Mouse (Mus musculus): ENCODE results near the gene Rnf145. TPM values are rescaled to one million over a fixed set of nuclear protein-coding genes. Genes with fewer than 3 reads are reported as not detected.

Rnf145 gene
- polyA plus RNA-seq, 1 experiment: 193 TPM

DNA sequence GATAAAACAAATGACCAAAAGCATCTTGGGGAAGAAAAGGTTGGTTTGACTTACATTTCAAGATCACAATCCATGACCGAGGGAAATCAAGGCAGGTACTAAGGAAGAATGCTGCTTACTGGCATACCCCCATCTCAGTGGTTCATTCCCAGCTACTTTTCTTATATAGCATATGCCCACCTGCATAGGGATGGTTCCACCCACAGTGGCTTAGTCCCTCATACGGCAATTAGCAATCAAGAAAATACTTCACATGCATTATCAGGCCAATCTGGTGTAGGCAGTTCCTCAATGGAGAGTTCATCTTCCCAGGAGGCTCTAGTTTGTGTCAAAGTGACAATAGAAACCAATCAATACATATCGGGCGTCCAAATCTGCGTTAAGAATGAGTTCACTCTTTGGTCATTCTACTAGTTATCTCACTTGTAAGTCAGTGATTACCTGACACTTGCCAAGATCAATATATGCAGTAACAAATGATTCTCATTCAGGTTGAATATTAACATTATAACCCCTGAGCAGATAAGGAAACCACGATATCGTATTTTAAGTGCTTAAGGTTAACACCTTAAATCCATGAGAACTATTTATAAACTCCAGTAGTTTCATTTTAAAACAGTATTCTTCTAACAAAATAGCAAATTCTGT lies 33.6 kb upstream of the Rnf145 start:
- 85% methylated on average over 7 of the region's 7 CpGs for WGBS
- no peak overlapping the region for H3K4me3 ChIP-seq (ENCODE audit: insufficient read depth, low read depth, low read length)

DNA sequence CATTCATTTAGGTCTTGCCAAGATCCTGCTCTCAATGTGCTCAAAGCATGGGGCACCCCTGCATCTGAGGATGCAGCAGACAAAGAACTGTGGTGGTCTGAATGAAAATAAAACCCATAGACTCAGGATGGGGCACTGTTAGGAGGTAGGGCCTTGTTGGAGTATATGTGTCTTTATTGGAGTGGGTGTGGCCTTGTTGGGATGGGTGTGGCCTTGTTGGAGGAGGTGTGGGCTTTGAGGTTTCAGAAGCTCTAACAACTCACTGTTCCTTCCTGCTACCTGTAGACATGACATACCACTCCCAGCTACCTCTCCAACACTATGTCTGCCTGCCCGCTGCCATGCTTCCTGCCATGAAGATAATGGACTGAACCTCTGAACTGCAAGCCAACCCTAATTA lies 29.6 kb upstream of the Rnf145 start:
- Histone ChIP-seq H3K4me1 (ENCODE audit: control insufficient read depth, insufficient read depth, low read length) (0 out of 2 replicates have a peak, but pooled peaks cover 2% of the 10 kb centered on the region), H3K27ac (ENCODE audit: insufficient read depth, low read depth, low read length) (no peak overlapping the region), H3K4me3 (ENCODE audit: insufficient read depth, low read depth, low read length) (no peak overlapping the region)
- WGBS: 95% methylated on average over 1 of the region's 1 CpGs
- TF ChIP-seq POLR2A (IDR thresholded peaks at IDR 0.05; ENCODE audit: insufficient read depth, low read depth, low read length): no peak
- TF ChIP-seq CTCF (IDR thresholded peaks at IDR 0.05; ENCODE audit: insufficient read depth, low read depth, low read length): no peak

More for the DNA sequence above, 33.6 kb upstream of the Rnf145 start:
- Histone ChIP-seq H3K27ac (ENCODE audit: insufficient read depth, low read depth, low read length) (no peak overlapping the region), H3K4me1 (ENCODE audit: control insufficient read depth, insufficient read depth, low read length) (0 out of 2 replicates have a peak, but pooled peaks cover 2% of the 10 kb centered on the region)
- TF ChIP-seq POLR2A (IDR thresholded peaks at IDR 0.05; ENCODE audit: insufficient read depth, low read depth, low read length) (no peak), CTCF (IDR thresholded peaks at IDR 0.05; ENCODE audit: insufficient read depth, low read depth, low read length) (no peak)

DNA sequence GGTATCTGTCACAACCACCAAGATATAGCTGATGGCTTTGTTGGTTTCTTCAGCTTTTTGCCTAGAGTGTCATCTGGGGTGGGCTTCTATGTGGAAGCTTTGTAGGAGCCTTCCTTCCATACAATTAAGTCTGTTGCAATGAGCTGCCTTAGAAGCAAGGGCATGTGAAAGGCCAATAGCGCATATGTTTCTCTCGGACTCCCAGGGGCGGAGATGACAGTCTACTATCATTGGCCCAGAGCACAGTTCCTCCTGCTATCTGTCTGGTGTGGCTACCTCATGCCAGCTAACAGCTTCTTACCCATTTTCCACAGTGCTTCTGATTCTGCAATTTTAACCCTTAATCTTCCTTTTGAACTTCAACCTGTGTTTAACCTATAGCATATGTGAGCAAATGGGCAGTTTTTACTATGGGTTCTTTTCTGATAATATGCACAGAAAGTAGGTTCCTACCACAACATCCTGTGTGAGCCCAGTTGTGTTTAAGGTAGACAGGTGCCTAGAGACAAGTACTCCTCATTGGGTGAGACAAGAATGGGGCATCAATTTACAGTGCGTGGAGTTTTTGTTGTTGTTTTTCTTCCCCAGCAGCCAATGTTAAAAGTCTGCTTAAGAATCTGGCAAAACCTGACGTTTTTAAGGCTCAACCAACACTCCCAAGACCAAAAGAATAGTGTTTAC lies 24.0 kb upstream of the Rnf145 start:
- Histone ChIP-seq H3K27ac (ENCODE audit: insufficient read depth, low read depth, low read length) (no peak overlapping the region), H3K4me3 (ENCODE audit: insufficient read depth, low read depth, low read length) (no peak overlapping the region), H3K4me1 (ENCODE audit: control insufficient read depth, insufficient read depth, low read length) (no peaks in the 10 kb centered on the region; the same call in 1 of the 2 replicates)
- 85% methylated on average over 5 of the region's 5 CpGs for WGBS
- TF ChIP-seq POLR2A (IDR thresholded peaks at IDR 0.05; ENCODE audit: insufficient read depth, low read depth, low read length) (no peak), CTCF (IDR thresholded peaks at IDR 0.05; ENCODE audit: insufficient read depth, low read depth, low read length) (no peak)

DNA sequence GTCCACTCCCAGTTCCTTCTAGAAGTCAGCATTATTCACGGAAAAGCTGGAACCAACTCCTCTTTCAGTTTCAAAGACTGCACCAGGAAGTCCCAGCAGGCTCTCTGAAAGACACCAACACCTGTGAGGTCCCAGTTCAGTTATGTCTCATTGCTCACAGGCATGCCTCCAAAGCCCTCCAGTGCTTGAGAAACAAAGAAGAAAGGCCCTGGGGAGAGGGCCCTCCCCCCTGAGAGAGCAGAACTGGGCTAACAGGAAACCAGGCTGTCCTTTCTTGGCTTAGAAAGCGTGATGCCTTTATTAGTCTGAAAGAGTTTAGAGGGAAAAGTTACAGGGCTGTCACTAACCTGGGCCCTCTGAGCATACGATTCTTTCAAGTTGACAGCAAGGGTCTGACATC lies 22.5 kb upstream of the Rnf145 start:
- Histone ChIP-seq H3K4me1 (ENCODE audit: control insufficient read depth, insufficient read depth, low read length) (no peaks in the 10 kb centered on the region; the same call in 1 of the 2 replicates), H3K27ac (ENCODE audit: insufficient read depth, low read depth, low read length) (no peak overlapping the region), H3K4me3 (ENCODE audit: insufficient read depth, low read depth, low read length) (no peak overlapping the region)
- 48% methylated on average over 3 of the region's 3 CpGs for WGBS
- no peak for TF ChIP-seq POLR2A (IDR thresholded peaks at IDR 0.05; ENCODE audit: insufficient read depth, low read depth, low read length)
- no peak for TF ChIP-seq CTCF (IDR thresholded peaks at IDR 0.05; ENCODE audit: insufficient read depth, low read depth, low read length)

DNA sequence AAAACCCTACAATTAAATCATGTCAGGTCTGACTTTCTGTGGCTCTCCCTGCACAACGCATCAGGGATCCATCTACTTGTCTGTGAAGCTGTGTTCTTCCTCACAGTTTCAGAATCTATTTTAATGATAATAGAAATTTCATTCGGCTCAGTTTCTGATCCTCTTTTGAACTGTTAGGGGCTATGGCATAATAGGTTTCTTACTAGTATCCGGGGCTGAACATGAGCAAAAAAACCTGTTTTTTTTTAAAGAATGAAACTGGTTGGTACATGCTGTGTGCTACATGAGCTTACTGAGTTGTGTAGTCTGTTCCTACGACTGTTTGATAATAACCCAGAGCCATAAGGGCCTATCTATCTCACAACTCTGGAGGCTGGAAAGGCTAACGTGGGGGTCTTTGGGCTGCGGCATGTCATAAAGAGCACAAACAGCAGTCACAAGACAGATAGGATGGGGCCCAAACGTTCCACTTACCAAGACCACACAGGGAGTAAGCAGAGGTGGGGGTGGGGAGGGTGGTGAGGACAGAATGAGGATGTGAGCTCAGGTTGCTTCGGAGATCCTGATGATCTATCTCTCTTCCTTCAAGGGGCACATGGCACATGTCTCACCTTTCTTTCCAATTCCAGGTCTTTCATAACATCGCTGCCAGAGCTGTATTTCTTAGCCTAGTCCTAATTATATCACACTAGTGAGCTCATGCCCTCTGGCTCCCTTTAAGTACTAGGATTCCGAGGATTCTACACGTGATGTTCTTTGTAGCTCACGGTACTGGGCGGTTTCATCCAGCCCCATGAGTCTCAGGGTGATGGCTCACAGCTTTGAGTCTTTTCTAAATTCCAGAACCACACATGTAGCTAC lies 20.1 kb upstream of the Rnf145 start:
- TF ChIP-seq POLR2A (IDR thresholded peaks at IDR 0.05; ENCODE audit: insufficient read depth, low read depth, low read length): no peak
- no peak for TF ChIP-seq CTCF (IDR thresholded peaks at IDR 0.05; ENCODE audit: insufficient read depth, low read depth, low read length)
- Histone ChIP-seq H3K27ac (ENCODE audit: insufficient read depth, low read depth, low read length) (no peak overlapping the region), H3K4me1 (ENCODE audit: control insufficient read depth, insufficient read depth, low read length) (no peaks in the 10 kb centered on the region; the same call in 1 of the 2 replicates), H3K4me3 (ENCODE audit: insufficient read depth, low read depth, low read length) (no peak overlapping the region)
- 71% methylated on average over 13 of the region's 13 CpGs for WGBS

DNA sequence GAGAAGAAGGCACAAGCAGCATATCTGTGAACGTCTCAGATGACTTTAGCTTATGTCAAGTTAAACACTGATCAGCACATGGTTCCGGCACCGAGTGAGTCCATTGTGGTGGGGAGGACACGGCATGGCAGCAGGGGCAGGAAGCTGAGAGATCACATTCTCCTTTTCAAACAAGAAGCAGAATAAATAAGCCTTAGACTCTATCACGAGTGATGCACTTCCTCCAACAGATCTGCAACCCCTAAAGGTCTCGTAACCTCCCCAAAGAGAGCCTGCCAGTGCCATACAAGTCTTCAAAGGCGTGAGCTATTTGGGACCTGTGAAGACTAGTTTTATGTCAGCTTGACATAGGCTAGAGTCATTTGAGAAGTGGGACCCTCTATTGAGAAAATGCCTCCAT lies 17.8 kb upstream of the Rnf145 start:
- 84% methylated on average over 7 of the region's 7 CpGs for WGBS
- H3K4me1 ChIP-seq (ENCODE audit: control insufficient read depth, insufficient read depth, low read length): no peaks in the 10 kb centered on the region; the same call in 1 of the 2 replicates

DNA sequence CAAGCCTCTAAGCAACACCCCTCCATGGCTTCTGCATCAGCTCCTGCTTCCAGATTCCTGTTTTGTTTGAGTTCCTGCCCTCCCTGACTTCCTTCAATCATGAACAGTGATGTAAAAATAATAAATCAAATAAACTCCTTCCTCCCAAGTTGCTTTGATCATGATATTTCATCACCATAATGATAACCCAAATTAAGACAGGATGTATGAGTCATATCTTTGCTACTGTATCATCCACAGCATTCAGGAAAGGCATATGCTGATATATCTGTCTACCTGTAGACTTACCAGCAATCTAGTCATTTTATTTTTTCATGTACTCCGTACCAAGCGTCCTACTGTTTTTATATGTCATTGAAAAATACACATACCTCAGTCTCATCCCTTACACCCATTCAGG lies 17.3 kb upstream of the Rnf145 start:
- Histone ChIP-seq H3K4me1 (ENCODE audit: control insufficient read depth, insufficient read depth, low read length) (no peaks in the 10 kb centered on the region), H3K4me3 (ENCODE audit: insufficient read depth, low read depth, low read length) (no peak overlapping the region), H3K27ac (ENCODE audit: insufficient read depth, low read depth, low read length) (no peak overlapping the region)
- WGBS: 88% methylated on average over 2 of the region's 2 CpGs
- TF ChIP-seq CTCF (IDR thresholded peaks at IDR 0.05; ENCODE audit: insufficient read depth, low read depth, low read length): no peak

More for the DNA sequence above, 17.8 kb upstream of the Rnf145 start:
- Histone ChIP-seq H3K27ac (ENCODE audit: insufficient read depth, low read depth, low read length) (no peak overlapping the region), H3K4me3 (ENCODE audit: insufficient read depth, low read depth, low read length) (no peak overlapping the region)
- TF ChIP-seq POLR2A (IDR thresholded peaks at IDR 0.05; ENCODE audit: insufficient read depth, low read depth, low read length): no peak
- TF ChIP-seq CTCF (IDR thresholded peaks at IDR 0.05; ENCODE audit: insufficient read depth, low read depth, low read length): no peak

DNA sequence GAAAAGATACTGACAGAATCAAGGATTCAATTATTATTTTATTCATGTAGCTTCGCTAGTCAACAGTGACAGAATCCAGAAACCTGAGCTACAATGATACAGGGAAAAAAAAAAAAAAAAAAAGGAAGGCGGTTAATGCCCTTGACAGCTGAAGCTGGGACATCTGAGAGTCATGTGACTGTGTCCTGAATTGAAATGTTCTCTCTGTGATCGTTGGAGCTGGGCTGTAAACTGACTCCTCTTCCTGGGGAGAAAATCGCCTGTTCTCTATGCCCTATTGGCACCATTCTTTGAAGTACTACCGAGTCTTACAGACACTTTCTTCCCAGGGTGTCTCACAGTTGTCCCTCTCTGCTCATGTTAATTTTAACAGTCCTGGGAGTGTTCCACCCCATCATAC lies 15.8 kb upstream of the Rnf145 start:
- Histone ChIP-seq H3K4me1 (ENCODE audit: control insufficient read depth, insufficient read depth, low read length) (no peaks in the 10 kb centered on the region), H3K4me3 (ENCODE audit: insufficient read depth, low read depth, low read length) (no peak overlapping the region), H3K27ac (ENCODE audit: insufficient read depth, low read depth, low read length) (no peak overlapping the region)
- TF ChIP-seq CTCF (IDR thresholded peaks at IDR 0.05; ENCODE audit: insufficient read depth, low read depth, low read length) (no peak), POLR2A (IDR thresholded peaks at IDR 0.05; ENCODE audit: insufficient read depth, low read depth, low read length) (no peak)
- WGBS: 60% methylated on average over 5 of the region's 5 CpGs

DNA sequence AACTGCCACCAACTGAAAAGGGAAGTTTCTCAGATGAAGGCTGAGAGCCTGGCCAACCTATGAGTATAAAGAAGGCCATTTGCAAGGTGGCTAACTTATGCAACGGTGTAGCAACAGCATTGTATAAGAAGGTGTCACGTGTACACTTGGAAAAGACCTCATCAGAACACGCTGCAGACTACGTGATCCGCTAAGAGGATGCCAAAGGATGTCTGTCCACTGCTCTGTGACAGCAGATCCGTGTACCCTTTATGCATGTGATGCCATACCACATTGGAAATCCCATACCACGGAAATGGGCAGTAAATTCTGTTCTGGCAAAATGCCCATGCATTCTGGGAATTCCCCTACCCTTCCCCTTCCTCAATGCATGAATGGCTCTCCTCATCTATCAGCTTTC lies 14.6 kb upstream of the Rnf145 start:
- H3K4me1 ChIP-seq (ENCODE audit: control insufficient read depth, insufficient read depth, low read length): no peaks in the 10 kb centered on the region
- TF ChIP-seq POLR2A (IDR thresholded peaks at IDR 0.05; ENCODE audit: insufficient read depth, low read depth, low read length) (no peak), CTCF (IDR thresholded peaks at IDR 0.05; ENCODE audit: insufficient read depth, low read depth, low read length) (no peak)
- no peak overlapping the region for H3K4me3 ChIP-seq (ENCODE audit: insufficient read depth, low read depth, low read length)
- 90% methylated on average over 7 of the region's 7 CpGs for WGBS
- no peak overlapping the region for H3K27ac ChIP-seq (ENCODE audit: insufficient read depth, low read depth, low read length)

Measured in olfactory bulb, adult 2 months (tissue).